Mouse (Mus musculus) spleen, adult 2 months (tissue): ENCODE measurements around the gene Hist1h2bb.

ENCODE experiments used
- CTCF ChIP-seq: fragments of 200-500 bp; IDR thresholded peaks from 2 replicates; pipeline ENCODE4 v1.5.1; 2011; ENCODE audit warnings: mild to moderate bottlenecking, inconsistent platforms; ENCODE audit not compliant: insufficient read depth, insufficient read length, insufficient replicate concordance; ENCODE audit errors: extremely low read depth
- POLR2A ChIP-seq: fragments of 200-500 bp; IDR thresholded peaks from 2 replicates; pipeline ENCODE4 v1.6.1; 2011; ENCODE audit warnings: low read depth, low read length, inconsistent platforms

GRCm38 (mm10) chr13:23738041-23738440 is 8.5 kb upstream of the Hist1h2bb start:
- no peak for TF ChIP-seq CTCF
- no peak for TF ChIP-seq POLR2A
